Mouse (Mus musculus) neural tube, embryonic 13.5 days (tissue): ENCODE data around the gene Pcdh9. TPM values are rescaled to one million over a fixed set of nuclear protein-coding genes. Genes with fewer than 3 reads are reported as not detected.
A peak's percentile ranks its signal among the peaks of the same experiment; 100 is the strongest.

ENCODE experiments used
- ATAC-seq: fragments of 200-750 bp; cut with Nextera tagmentation; 2 replicates; pipeline ENCODE4 v1.8.0; 2017; ENCODE audit warnings: low read depth, mild to moderate bottlenecking, moderate TSS enrichment, moderate library complexity
- H3K27ac ChIP-seq: fragments of 300-500 bp; sonication (generic); replicated peaks from 2 replicates; pipeline ENCODE4 v1.5.1; 2015; ENCODE audit warnings: moderate library complexity, mild to moderate bottlenecking, inconsistent platforms
- H3K27me3 ChIP-seq: fragments of 300-500 bp; sonication (generic); 2 replicates; pipeline ENCODE4 v1.6.1; 2015; ENCODE audit warnings: mild to moderate bottlenecking, inconsistent platforms
- H3K36me3 ChIP-seq: fragments of 300-500 bp; sonication (generic); 2 replicates; pipeline ENCODE4 v1.6.1; 2015; ENCODE audit warnings: mild to moderate bottlenecking, inconsistent platforms
- H3K4me1 ChIP-seq: fragments of 300-500 bp; sonication (generic); replicated peaks from 2 replicates; pipeline ENCODE4 v1.6.1; 2015; ENCODE audit warnings: inconsistent platforms
- H3K4me2 ChIP-seq: fragments of 300-500 bp; sonication (generic); 2 replicates; pipeline ENCODE4 v1.6.1; 2015; ENCODE audit warnings: inconsistent platforms, mild to moderate bottlenecking, moderate library complexity
- H3K4me3 ChIP-seq: fragments of 300-500 bp; sonication (generic); 2 replicates; pipeline ENCODE4 v1.5.1; 2015; ENCODE audit warnings: mild to moderate bottlenecking, inconsistent platforms
- H3K9ac ChIP-seq: fragments of 300-500 bp; sonication (generic); 2 replicates; pipeline ENCODE4 v1.6.1; 2015; ENCODE audit warnings: moderate library complexity, mild to moderate bottlenecking, inconsistent platforms
- H3K9me3 ChIP-seq: fragments of 300-500 bp; sonication (generic); 2 replicates; pipeline ENCODE4 v1.6.1; 2016; ENCODE audit warnings: inconsistent platforms
- WGBS: fragments of 180-500 bp; shearing (Covaris S2); methylation state at CpG from one replicate; pipeline ENCODE4 v1.1.7; 2015; 5-methylcytosine and 5-hydroxymethylcytosine counted together
- polyA plus RNA-seq: library from polyadenylated mRNA; unstranded; fragments of >200 nt; fragmentation: Nextera tagmentation; extraction: Ambion mirVana; gene quantifications from 2 replicates; pipeline ENCODE4 v1.2.1, GENCODE M21; 2015

Pcdh9 gene
- polyA plus RNA-seq, 1 experiment from 2014 or later: 103 TPM

DNA sequence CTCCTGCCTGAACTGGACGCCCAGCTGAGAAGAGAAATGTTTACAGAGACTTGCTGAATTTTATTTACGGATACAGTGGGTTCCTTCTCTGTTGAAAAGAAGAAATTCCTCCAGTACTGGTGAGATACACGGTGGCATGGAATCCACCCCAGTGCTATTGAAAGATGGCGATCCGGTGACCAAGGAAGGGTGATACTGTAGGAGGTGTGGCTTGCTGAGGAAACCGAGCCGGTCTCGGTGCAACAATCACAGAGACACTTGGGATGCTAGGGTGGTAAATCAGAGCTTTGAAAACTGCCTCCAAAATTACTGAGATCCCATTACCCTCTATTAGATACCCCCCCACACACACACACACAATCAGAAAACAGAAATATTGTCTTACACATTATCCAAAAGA is 367.0 kb downstream of the Pcdh9 start:
- Histone ChIP-seq H3K36me3 (no peaks in the 10 kb centered on the region), H3K4me3 (no peak overlapping the region), H3K4me2 (no peak overlapping the region), H3K9me3 (no peaks in the 10 kb centered on the region), H3K27ac (no peak overlapping the region), H3K4me1 (no peaks in the 10 kb centered on the region), H3K27me3 (no peaks in the 10 kb centered on the region), H3K9ac (no peak overlapping the region)
- ATAC-seq: no peak
- 75% methylated on average over 8 of the region's 8 CpGs for WGBS

DNA sequence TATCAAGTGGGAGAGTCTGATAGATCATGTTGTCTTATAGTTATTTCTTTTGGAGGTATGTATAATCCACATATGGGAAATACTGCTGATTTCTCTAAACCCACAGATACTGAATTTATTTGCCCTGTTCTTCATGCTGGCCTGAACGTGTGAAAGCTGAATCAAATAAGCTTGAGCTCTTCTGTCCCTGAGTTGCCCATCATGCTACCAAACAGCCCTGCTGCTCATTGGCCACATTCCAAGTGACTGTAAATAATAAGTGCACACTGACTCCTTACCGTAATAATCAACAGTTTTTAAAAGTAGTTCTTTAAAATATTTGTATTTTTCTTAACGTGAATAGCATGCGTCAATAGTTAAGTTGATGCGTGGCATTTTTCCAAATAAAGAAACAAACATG is 370.3 kb downstream of the Pcdh9 start:
- no peaks in the 10 kb centered on the region for H3K4me1 ChIP-seq
- no peak overlapping the region for H3K4me2 ChIP-seq
- H3K9ac ChIP-seq: no peak overlapping the region
- no peaks in the 10 kb centered on the region for H3K36me3 ChIP-seq
- ATAC-seq: no peak
- H3K27me3 ChIP-seq: no peaks in the 10 kb centered on the region
- H3K27ac ChIP-seq: no peak overlapping the region
- 72% methylated on average over 5 of the region's 5 CpGs for whole genome bisulfite sequencing
- H3K9me3 ChIP-seq: no peaks in the 10 kb centered on the region
- H3K4me3 ChIP-seq: no peak overlapping the region

- H3K27ac ChIP-seq: no peak overlapping the region
- H3K36me3 ChIP-seq: no peaks in the 10 kb centered on the region
- no peak overlapping the region for H3K9ac ChIP-seq
- H3K4me3 ChIP-seq: no peak overlapping the region
- WGBS: 88% methylated on average over 3 of the region's 3 CpGs
- H3K4me2 ChIP-seq: no peak overlapping the region
- H3K9me3 ChIP-seq: no peaks in the 10 kb centered on the region
- ATAC-seq: no peak
- H3K4me1 ChIP-seq: no peaks in the 10 kb centered on the region
- H3K27me3 ChIP-seq: no peaks in the 10 kb centered on the region
These were observed 373.8 kb downstream of the Pcdh9 start for GRCm38 (mm10) chr14:93516679-93517078.

DNA sequence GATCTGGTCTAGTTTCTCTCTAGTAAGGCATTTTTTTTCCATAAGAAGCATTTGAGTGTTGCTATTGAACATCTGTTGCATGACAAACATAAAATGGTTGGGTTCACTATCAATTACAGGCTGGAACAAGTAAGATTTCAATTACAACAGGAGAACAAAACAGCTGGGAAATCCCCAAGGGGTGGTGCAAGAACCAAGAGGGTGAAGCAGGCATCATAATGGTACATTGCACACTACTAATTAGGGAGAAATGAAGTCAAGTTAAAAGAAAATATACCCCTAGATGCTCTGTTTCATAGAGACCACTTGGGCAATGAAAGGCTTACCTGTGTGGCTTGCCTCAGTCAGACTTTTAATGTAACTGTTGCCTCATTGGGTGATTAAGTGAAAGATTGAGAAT is 384.4 kb downstream of the Pcdh9 start:
- Histone ChIP-seq H3K27ac (no peak overlapping the region), H3K4me3 (no peak overlapping the region), H3K9ac (no peak overlapping the region), H3K9me3 (no peaks in the 10 kb centered on the region), H3K4me2 (no peak overlapping the region), H3K36me3 (no peaks in the 10 kb centered on the region), H3K4me1 (peaks cover 4% of the 10 kb centered on the region), H3K27me3 (no peaks in the 10 kb centered on the region)
- no peak for ATAC-seq

DNA sequence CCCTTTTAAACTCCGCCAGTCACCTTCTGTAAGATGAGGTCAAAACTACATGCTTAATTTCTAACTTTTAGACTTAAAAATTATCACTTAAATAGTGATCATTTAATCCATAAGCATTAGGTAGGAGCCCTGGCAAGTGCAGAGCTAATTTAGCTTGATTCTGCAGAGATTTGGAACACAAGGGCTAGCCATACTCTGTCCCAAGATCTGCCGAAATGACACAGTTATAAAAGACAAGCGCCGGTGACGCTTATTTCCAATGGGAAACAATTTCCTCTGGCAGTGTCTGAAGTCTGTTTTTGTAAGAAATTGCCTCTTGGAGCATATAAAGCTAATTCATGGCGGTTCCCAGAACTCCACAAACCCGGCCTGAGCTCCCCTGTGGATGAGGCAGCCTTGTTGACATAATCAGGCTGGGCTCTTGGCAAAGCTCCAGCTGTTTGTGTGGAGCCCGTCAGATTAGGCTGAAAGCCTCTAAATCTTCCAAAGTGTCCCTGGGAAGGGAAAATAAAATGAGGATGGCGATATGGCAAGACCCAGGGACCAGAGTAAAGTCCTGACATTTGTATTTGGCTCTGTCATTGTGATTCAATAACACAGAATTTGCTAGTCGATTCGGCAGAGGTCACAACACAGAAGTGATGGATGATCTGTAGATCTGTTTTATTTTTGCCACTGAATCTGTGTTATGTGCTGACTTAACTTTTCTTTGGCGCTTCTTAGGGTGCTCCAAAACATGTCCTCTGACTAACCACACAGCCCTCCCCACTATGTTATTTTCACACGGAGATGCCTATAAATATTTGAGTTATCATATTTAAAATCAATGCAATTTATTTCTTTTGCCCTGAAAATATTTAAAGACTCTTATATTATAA is 391.4 kb downstream of the Pcdh9 start:
- WGBS: 22% methylated on average over 13 of the region's 13 CpGs
- H3K27ac ChIP-seq: peak overlapping the region; percentile 67

DNA sequence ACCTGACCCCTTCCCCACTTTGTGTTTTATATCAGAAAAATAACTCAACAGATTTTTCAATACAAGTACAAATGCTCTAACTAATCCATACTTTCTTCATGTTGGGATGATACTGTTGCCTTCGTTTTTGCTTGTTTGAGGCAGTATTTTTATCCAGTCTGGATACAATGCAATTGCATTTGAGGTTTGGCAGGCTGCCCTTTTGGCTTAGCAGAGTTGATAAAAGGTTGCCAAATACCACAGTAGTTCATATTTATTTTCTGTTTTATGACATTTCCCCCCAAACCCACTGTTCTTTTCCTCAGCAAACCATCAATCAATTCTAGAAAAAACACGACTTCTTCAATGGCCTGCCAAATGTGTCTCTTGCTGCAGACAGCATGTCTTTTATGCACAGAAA is 415.5 kb downstream of the Pcdh9 start:
- Histone ChIP-seq H3K36me3 (no peaks in the 10 kb centered on the region), H3K27ac (no peak overlapping the region), H3K4me1 (peaks cover 6% of the 10 kb centered on the region; the same call in 1 of the 2 replicates), H3K4me2 (no peak overlapping the region), H3K9ac (no peak overlapping the region), H3K9me3 (no peaks in the 10 kb centered on the region), H3K4me3 (no peak overlapping the region), H3K27me3 (no peaks in the 10 kb centered on the region)
- WGBS: 57% methylated on average over 2 of the region's 2 CpGs
- ATAC-seq: no peak

More for the DNA sequence above, 391.4 kb downstream of the Pcdh9 start:
- Histone ChIP-seq H3K27me3 (no peaks in the 10 kb centered on the region), H3K9ac (no peak overlapping the region), H3K36me3 (no peaks in the 10 kb centered on the region), H3K4me1 (peaks cover 11% of the 10 kb centered on the region), H3K4me3 (0 out of 2 replicates have a peak overlapping the region, but pooled peaks have one; percentile 0), H3K4me2 (peak overlapping the region; percentile 45), H3K9me3 (no peaks in the 10 kb centered on the region)
- peak; percentile 88 for ATAC-seq

GRCm38 (mm10) chr14:93472494-93472893 is 418.0 kb downstream of the Pcdh9 start:
- no peak for ATAC-seq
- Histone ChIP-seq H3K4me1 (peaks cover 6% of the 10 kb centered on the region; the same call in 1 of the 2 replicates), H3K27me3 (no peaks in the 10 kb centered on the region), H3K9ac (no peak overlapping the region), H3K4me3 (no peak overlapping the region), H3K36me3 (no peaks in the 10 kb centered on the region), H3K4me2 (no peak overlapping the region), H3K27ac (no peak overlapping the region), H3K9me3 (no peaks in the 10 kb centered on the region)
- WGBS: 57% methylated on average over 8 of the region's 8 CpGs

- no peak overlapping the region for H3K4me2 ChIP-seq
- H3K36me3 ChIP-seq: no peaks in the 10 kb centered on the region
- H3K9ac ChIP-seq: no peak overlapping the region
- no peaks in the 10 kb centered on the region for H3K27me3 ChIP-seq
- H3K4me1 ChIP-seq: 0 out of 2 replicates have a peak, but pooled peaks cover 4% of the 10 kb centered on the region
- ATAC-seq: no peak
- no peak overlapping the region for H3K4me3 ChIP-seq
- WGBS: 70% methylated on average over 4 of the region's 4 CpGs
- no peak overlapping the region for H3K27ac ChIP-seq
- no peaks in the 10 kb centered on the region for H3K9me3 ChIP-seq
These were observed 427.1 kb downstream of the Pcdh9 start for GRCm38 (mm10) chr14:93463360-93463892.

DNA sequence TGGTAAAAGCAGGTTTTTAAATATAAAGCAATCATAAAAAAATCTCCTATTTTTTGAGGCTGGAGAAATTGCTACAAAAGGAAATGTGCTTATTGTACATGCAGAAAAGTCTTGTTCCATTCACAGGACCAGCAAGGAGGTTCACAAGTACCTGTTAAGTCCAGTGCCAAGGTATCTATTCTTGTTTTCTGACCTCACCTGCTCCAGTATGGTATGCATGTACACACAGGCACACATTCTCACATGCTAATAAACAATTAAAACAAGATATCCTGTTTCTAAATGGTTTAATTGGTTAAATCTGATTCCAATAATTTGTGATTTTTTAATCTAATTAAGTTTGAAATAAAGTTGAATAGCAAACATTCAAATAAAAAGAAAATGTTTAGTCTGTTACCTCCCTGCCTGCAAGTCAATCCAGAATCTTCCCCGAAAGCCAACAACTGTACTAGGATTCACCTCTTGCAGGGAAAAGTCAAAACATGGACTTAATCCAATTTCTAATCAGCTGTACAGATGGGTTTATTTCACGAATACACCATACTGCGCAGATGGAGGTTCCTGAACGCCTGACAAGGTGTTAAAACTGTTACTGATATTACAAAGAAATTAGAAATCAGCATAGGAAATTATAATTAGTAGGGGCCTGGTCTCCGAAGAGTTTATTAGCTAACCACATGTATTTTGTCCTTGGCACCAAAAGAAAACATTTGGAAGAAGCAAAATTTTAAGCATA is 439.4 kb downstream of the Pcdh9 start:
- Histone ChIP-seq H3K36me3 (no peaks in the 10 kb centered on the region), H3K27me3 (no peaks in the 10 kb centered on the region), H3K9me3 (no peaks in the 10 kb centered on the region), H3K27ac (no peak overlapping the region), H3K9ac (no peak overlapping the region), H3K4me3 (no peak overlapping the region), H3K4me1 (no peaks in the 10 kb centered on the region), H3K4me2 (no peak overlapping the region)
- no peak for ATAC-seq
- 88% methylated on average over 5 of the region's 5 CpGs for WGBS

GRCm38 (mm10) chr14:93441852-93442251 is 448.6 kb downstream of the Pcdh9 start:
- no peaks in the 10 kb centered on the region for H3K27me3 ChIP-seq
- H3K36me3 ChIP-seq: no peaks in the 10 kb centered on the region
- 51% methylated on average over 2 of the region's 2 CpGs for WGBS
- no peak for ATAC-seq
- H3K9ac ChIP-seq: no peak overlapping the region
- no peaks in the 10 kb centered on the region for H3K9me3 ChIP-seq
- no peak overlapping the region for H3K27ac ChIP-seq
- no peak overlapping the region for H3K4me3 ChIP-seq
- no peak overlapping the region for H3K4me2 ChIP-seq
- 0 out of 2 replicates have a peak, but pooled peaks cover 3% of the 10 kb centered on the region for H3K4me1 ChIP-seq

DNA sequence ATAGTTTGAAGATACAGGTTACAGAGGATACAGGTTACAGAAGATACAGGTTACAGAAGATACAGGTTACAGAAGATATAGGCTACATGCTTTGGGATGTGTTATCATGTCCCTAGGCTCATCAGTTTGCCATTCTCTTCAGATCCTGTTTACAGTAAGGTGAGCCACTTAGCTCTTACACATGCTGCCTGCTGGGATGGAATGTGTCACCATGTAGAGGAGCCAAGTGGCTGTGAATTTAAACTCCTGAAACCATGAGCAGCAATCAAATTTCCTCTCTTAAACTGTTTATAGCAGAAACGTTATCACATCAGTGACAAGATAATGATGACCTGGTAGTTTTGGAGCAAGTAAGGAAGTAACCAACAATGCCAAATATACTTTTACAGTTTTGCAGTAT is 453.3 kb downstream of the Pcdh9 start:
- Histone ChIP-seq H3K4me3 (no peak overlapping the region), H3K36me3 (no peaks in the 10 kb centered on the region), H3K27me3 (no peaks in the 10 kb centered on the region), H3K9me3 (no peaks in the 10 kb centered on the region), H3K27ac (no peak overlapping the region), H3K4me1 (0 out of 2 replicates have a peak, but pooled peaks cover 3% of the 10 kb centered on the region), H3K4me2 (no peak overlapping the region), H3K9ac (no peak overlapping the region)
- WGBS: 74% methylated on average over 1 of the region's 1 CpGs
- no peak for ATAC-seq

DNA sequence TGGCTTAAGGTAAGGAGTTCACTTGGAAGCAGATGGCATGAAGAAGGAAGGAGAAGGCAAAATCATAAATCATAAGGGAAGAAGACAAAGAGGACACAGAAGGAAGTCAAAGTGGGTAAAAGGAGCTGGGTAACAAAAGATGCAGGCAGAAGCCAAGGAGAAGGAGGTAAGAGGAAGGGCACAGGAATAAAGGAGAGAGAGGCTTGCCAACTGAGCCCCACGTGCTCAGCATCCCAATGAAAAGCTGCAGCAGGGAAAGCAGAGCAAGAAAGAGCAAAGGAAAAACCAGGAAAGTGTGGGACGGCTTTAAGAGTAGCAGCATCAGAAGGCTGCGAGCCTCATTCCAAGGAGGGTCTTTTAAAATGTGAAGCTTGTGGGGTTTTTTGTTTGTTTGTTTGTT is 473.7 kb downstream of the Pcdh9 start:
- H3K4me3 ChIP-seq: no peak overlapping the region

More for the DNA sequence above, 473.7 kb downstream of the Pcdh9 start:
- no peaks in the 10 kb centered on the region for H3K9me3 ChIP-seq
- 30% methylated on average over 3 of the region's 3 CpGs for WGBS
- no peak overlapping the region for H3K27ac ChIP-seq
- H3K4me2 ChIP-seq: no peak overlapping the region
- no peaks in the 10 kb centered on the region for H3K27me3 ChIP-seq
- peak; percentile 88 for ATAC-seq
- H3K9ac ChIP-seq: no peak overlapping the region
- H3K36me3 ChIP-seq: no peaks in the 10 kb centered on the region
- no peaks in the 10 kb centered on the region for H3K4me1 ChIP-seq
